Mouse (Mus musculus): ENCODE results near the gene Srp72. TPM values are rescaled to one million over a fixed set of nuclear protein-coding genes. Genes with fewer than 3 reads are reported as not detected.

Srp72 gene
- polyA plus RNA-seq, 1 experiment, result 47.1 TPM

- Histone ChIP-seq H3ac (ENCODE audit: control insufficient read depth, insufficient read length, low read depth) (peak overlapping the region; percentile 73), H3K27me3 (ENCODE audit: control insufficient read depth, insufficient read depth, insufficient read length) (no peaks in the 10 kb centered on the region), H3K79me2 (ENCODE audit: control insufficient read depth, insufficient read depth) (peaks cover 94% of the 10 kb centered on the region), H3K4me3 (ENCODE audit: insufficient read depth, poor library complexity, severe bottlenecking) (peak overlapping the region; percentile 81), H3K79me3 (ENCODE audit: low read depth) (peaks cover 86% of the 10 kb centered on the region), H3K36me3 (ENCODE audit: control insufficient read depth, insufficient read depth) (peaks cover 30% of the 10 kb centered on the region)
- TF ChIP-seq CEBPB (IDR thresholded peaks at IDR 0.05; ENCODE audit: low read depth) (no peak), USF1 (IDR thresholded peaks at IDR 0.05; ENCODE audit: low read depth) (peak; percentile 11)
Observed at GRCm38 (mm10) chr5:76950343-76951105, 24.0 kb upstream of the Srp72 start.

- TF ChIP-seq MAX (IDR thresholded peaks at IDR 0.05) (peak; percentile 87), USF1 (IDR thresholded peaks at IDR 0.05; ENCODE audit: low read depth) (peak; percentile 1), MYOD1 (IDR thresholded peaks at IDR 0.05; ENCODE audit: control insufficient read depth, insufficient read length, low read depth) (no peak)
- peaks cover 92% of the 10 kb centered on the region for H3K79me2 ChIP-seq (ENCODE audit: control insufficient read depth, insufficient read depth)
- peak within 1 kb of the TSS; percentile 81 for H3K4me3 ChIP-seq (ENCODE audit: insufficient read depth, poor library complexity, severe bottlenecking)
- H3K36me3 ChIP-seq (ENCODE audit: control insufficient read depth, insufficient read depth), result peaks cover 28% of the 10 kb centered on the region
- H3K27me3 ChIP-seq (ENCODE audit: control insufficient read depth, insufficient read depth, insufficient read length), result no peaks in the 10 kb centered on the region
- H3ac ChIP-seq (ENCODE audit: control insufficient read depth, insufficient read length, low read depth), result peak within 1 kb of the TSS; percentile 73
- H3K79me3 ChIP-seq (ENCODE audit: low read depth), result peaks cover 82% of the 10 kb centered on the region
Observed at GRCm38 (mm10) chr5:76951106-76952027, 23.1 kb upstream of the Srp72 start, which contains the start of the genes Paics and Ppat. Gene Paics (plus strand): TSS chr5:76951307. Gene Ppat (minus strand): TSS chr5:76951578.

GRCm38 (mm10) chr5:76952112-76953040 lies 22.1 kb upstream of the Srp72 start:
- TF ChIP-seq CEBPB (IDR thresholded peaks at IDR 0.05; ENCODE audit: low read depth), result no peak
- no peak for TF ChIP-seq FOSL1 (IDR thresholded peaks at IDR 0.05; ENCODE audit: insufficient read depth, low read length, poor library complexity, severe bottlenecking)
- TF ChIP-seq MYOD1 (IDR thresholded peaks at IDR 0.05; ENCODE audit: control insufficient read depth, insufficient read length, low read depth), result no peak
- TF ChIP-seq MAX (IDR thresholded peaks at IDR 0.05), result no peak
- no peak for TF ChIP-seq CTCF (IDR thresholded peaks at IDR 0.05; ENCODE audit: control insufficient read depth, insufficient read depth, insufficient read length)
- no peak for TF ChIP-seq MYOG (IDR thresholded peaks at IDR 0.05; ENCODE audit: control insufficient read depth, extremely low read depth, insufficient read length)
- no peak for TF ChIP-seq USF1 (IDR thresholded peaks at IDR 0.05; ENCODE audit: low read depth)
- Histone ChIP-seq H3K79me2 (ENCODE audit: control insufficient read depth, insufficient read depth) (peaks cover 87% of the 10 kb centered on the region), H3ac (ENCODE audit: control insufficient read depth, insufficient read length, low read depth) (peak overlapping the region; percentile 66), H3K79me3 (ENCODE audit: low read depth) (peaks cover 72% of the 10 kb centered on the region), H3K36me3 (ENCODE audit: control insufficient read depth, insufficient read depth) (peaks cover 36% of the 10 kb centered on the region), H3K27me3 (ENCODE audit: control insufficient read depth, insufficient read depth, insufficient read length) (no peaks in the 10 kb centered on the region), H3K4me3 (ENCODE audit: insufficient read depth, poor library complexity, severe bottlenecking) (peak overlapping the region; percentile 81)

- TF ChIP-seq MAX (IDR thresholded peaks at IDR 0.05), result no peak
- no peak overlapping the region for H3ac ChIP-seq (ENCODE audit: control insufficient read depth, insufficient read length, low read depth)
- H3K4me3 ChIP-seq (ENCODE audit: insufficient read depth, poor library complexity, severe bottlenecking), result no peak overlapping the region
- H3K79me3 ChIP-seq (ENCODE audit: low read depth), result peaks cover 58% of the 10 kb centered on the region
- H3K79me2 ChIP-seq (ENCODE audit: control insufficient read depth, insufficient read depth), result peaks cover 87% of the 10 kb centered on the region
- no peaks in the 10 kb centered on the region for H3K27me3 ChIP-seq (ENCODE audit: control insufficient read depth, insufficient read depth, insufficient read length)
- H3K36me3 ChIP-seq (ENCODE audit: control insufficient read depth, insufficient read depth), result peaks cover 36% of the 10 kb centered on the region
Observed at GRCm38 (mm10) chr5:76953794-76954193, 20.7 kb upstream of the Srp72 start.

- Histone ChIP-seq H3K4me3 (ENCODE audit: insufficient read depth, poor library complexity, severe bottlenecking) (no peak overlapping the region), H3K79me2 (ENCODE audit: control insufficient read depth, insufficient read depth) (peaks cover 87% of the 10 kb centered on the region), H3K36me3 (ENCODE audit: control insufficient read depth, insufficient read depth) (peaks cover 41% of the 10 kb centered on the region), H3K79me3 (ENCODE audit: low read depth) (peaks cover 53% of the 10 kb centered on the region), H3K27me3 (ENCODE audit: control insufficient read depth, insufficient read depth, insufficient read length) (no peaks in the 10 kb centered on the region), H3ac (ENCODE audit: control insufficient read depth, insufficient read length, low read depth) (no peak overlapping the region)
- no peak for TF ChIP-seq MYOG (IDR thresholded peaks at IDR 0.05; ENCODE audit: control insufficient read depth, extremely low read depth, insufficient read length)
- TF ChIP-seq CTCF (IDR thresholded peaks at IDR 0.05; ENCODE audit: control insufficient read depth, insufficient read depth, insufficient read length), result no peak
- TF ChIP-seq FOSL1 (IDR thresholded peaks at IDR 0.05; ENCODE audit: insufficient read depth, low read length, poor library complexity, severe bottlenecking), result no peak
- no peak for TF ChIP-seq USF1 (IDR thresholded peaks at IDR 0.05; ENCODE audit: low read depth)
- no peak for TF ChIP-seq CEBPB (IDR thresholded peaks at IDR 0.05; ENCODE audit: low read depth)
- TF ChIP-seq MYOD1 (IDR thresholded peaks at IDR 0.05; ENCODE audit: control insufficient read depth, insufficient read length, low read depth), result no peak
Observed at GRCm38 (mm10) chr5:76954271-76954900, 20.1 kb upstream of the Srp72 start.

Measured in C2C12 (cell line).